Mouse (Mus musculus): Measurements from ENCODE around the gene Irf4. TPM values are rescaled to one million over a fixed set of nuclear protein-coding genes. Genes with fewer than 3 reads are reported as not detected.

Irf4 gene
- total and polyA plus RNA-seq, 2 experiments from 2014 or later: 0.02 to 0.38 TPM

- H3K4me1 ChIP-seq (ENCODE audit: insufficient read depth): no peaks in the 10 kb centered on the region
- no peaks in the 10 kb centered on the region for H3K27me3 ChIP-seq (ENCODE audit: insufficient read depth, low read length)
- ATAC-seq (no peak), DNase-seq (no peak)
- no peaks in the 10 kb centered on the region for H3K36me3 ChIP-seq (ENCODE audit: insufficient read depth)
- H3K9me3 ChIP-seq (ENCODE audit: low read length): no peaks in the 10 kb centered on the region
- no peak overlapping the region for H3K4me2 ChIP-seq (ENCODE audit: low read depth)
- H3K27ac ChIP-seq (ENCODE audit: low read depth, low read length): no peak overlapping the region
- TF ChIP-seq CTCF (IDR thresholded peaks at IDR 0.05; ENCODE audit: low read depth): no peak
- H3K4me3 ChIP-seq (ENCODE audit: low read depth, low read length): no peak overlapping the region
- no peak overlapping the region for H3K9ac ChIP-seq
- WGBS: 84% methylated on average over 5 of the region's 5 CpGs
These were observed 12.3 kb upstream of the Irf4 start for GRCm38 (mm10) chr13:30736721-30737120.

- Histone ChIP-seq H3K4me1 (ENCODE audit: insufficient read depth) (no peaks in the 10 kb centered on the region), H3K4me3 (ENCODE audit: low read depth, low read length) (no peak overlapping the region), H3K27me3 (ENCODE audit: insufficient read depth, low read length) (no peaks in the 10 kb centered on the region), H3K9ac (no peak overlapping the region), H3K9me3 (ENCODE audit: low read length) (no peaks in the 10 kb centered on the region), H3K27ac (ENCODE audit: low read depth, low read length) (no peak overlapping the region), H3K36me3 (ENCODE audit: insufficient read depth) (no peaks in the 10 kb centered on the region), H3K4me2 (ENCODE audit: low read depth) (no peak overlapping the region)
- no peak for DNase-seq
- 93% methylated on average over 2 of the region's 2 CpGs for WGBS
- no peak for TF ChIP-seq CTCF (IDR thresholded peaks at IDR 0.05; ENCODE audit: low read depth)
- no peak for ATAC-seq
These were observed 11.8 kb upstream of the Irf4 start for GRCm38 (mm10) chr13:30737257-30737656.

- H3K36me3 ChIP-seq (ENCODE audit: insufficient read depth): no peaks in the 10 kb centered on the region
- no peak for TF ChIP-seq CTCF (IDR thresholded peaks at IDR 0.05; ENCODE audit: low read depth)
- H3K4me1 ChIP-seq (ENCODE audit: insufficient read depth): no peaks in the 10 kb centered on the region
- H3K4me2 ChIP-seq (ENCODE audit: low read depth): no peak overlapping the region
- ATAC-seq: no peak
- H3K27ac ChIP-seq (ENCODE audit: low read depth, low read length): no peak overlapping the region
- 88% methylated on average over 4 of the region's 4 CpGs for WGBS
- no peaks in the 10 kb centered on the region for H3K27me3 ChIP-seq (ENCODE audit: insufficient read depth, low read length)
- H3K4me3 ChIP-seq (ENCODE audit: low read depth, low read length): no peak overlapping the region
- no peak for DNase-seq
- H3K9ac ChIP-seq: no peak overlapping the region
- H3K9me3 ChIP-seq (ENCODE audit: low read length): no peaks in the 10 kb centered on the region
These were observed 10.7 kb upstream of the Irf4 start for GRCm38 (mm10) chr13:30738310-30738840.

GRCm38 (mm10) chr13:30741172-30741571, 7.9 kb upstream of the Irf4 start:
- no peak overlapping the region for H3K27ac ChIP-seq (ENCODE audit: low read depth, low read length)
- ATAC-seq (no peak), DNase-seq (no peak)
- no peak overlapping the region for H3K9ac ChIP-seq
- H3K27me3 ChIP-seq (ENCODE audit: insufficient read depth, low read length): no peaks in the 10 kb centered on the region
- H3K4me1 ChIP-seq (ENCODE audit: insufficient read depth): no peaks in the 10 kb centered on the region
- WGBS: 80% methylated on average over 5 of the region's 5 CpGs
- no peak for TF ChIP-seq CTCF (IDR thresholded peaks at IDR 0.05; ENCODE audit: low read depth)
- H3K4me2 ChIP-seq (ENCODE audit: low read depth): no peak overlapping the region
- no peaks in the 10 kb centered on the region for H3K9me3 ChIP-seq (ENCODE audit: low read length)
- no peak overlapping the region for H3K4me3 ChIP-seq (ENCODE audit: low read depth, low read length)
- H3K36me3 ChIP-seq (ENCODE audit: insufficient read depth): no peaks in the 10 kb centered on the region

- H3K9me3 ChIP-seq (ENCODE audit: low read length): no peaks in the 10 kb centered on the region
- 77% methylated on average over 6 of the region's 6 CpGs for WGBS
- H3K27ac ChIP-seq (ENCODE audit: low read depth, low read length): no peak overlapping the region
- ATAC-seq (no peak), DNase-seq (no peak)
- no peaks in the 10 kb centered on the region for H3K4me1 ChIP-seq (ENCODE audit: insufficient read depth)
- H3K27me3 ChIP-seq (ENCODE audit: insufficient read depth, low read length): peaks cover 9% of the 10 kb centered on the region; the same call in 1 of the 2 replicates
- H3K36me3 ChIP-seq (ENCODE audit: insufficient read depth): no peaks in the 10 kb centered on the region
- no peak for TF ChIP-seq CTCF (IDR thresholded peaks at IDR 0.05; ENCODE audit: low read depth)
- H3K9ac ChIP-seq: no peak overlapping the region
- no peak overlapping the region for H3K4me2 ChIP-seq (ENCODE audit: low read depth)
- H3K4me3 ChIP-seq (ENCODE audit: low read depth, low read length): no peak overlapping the region
These were observed 6.5 kb upstream of the Irf4 start for GRCm38 (mm10) chr13:30742411-30742970.

GRCm38 (mm10) chr13:30745121-30745520, 3.9 kb upstream of the Irf4 start:
- Histone ChIP-seq H3K4me3 (ENCODE audit: low read depth, low read length) (no peak overlapping the region), H3K9me3 (ENCODE audit: low read length) (no peaks in the 10 kb centered on the region), H3K27me3 (ENCODE audit: insufficient read depth, low read length) (peaks cover 35% of the 10 kb centered on the region), H3K4me1 (ENCODE audit: insufficient read depth) (peaks cover 6% of the 10 kb centered on the region; the same call in 1 of the 2 replicates), H3K36me3 (ENCODE audit: insufficient read depth) (no peaks in the 10 kb centered on the region), H3K9ac (no peak overlapping the region), H3K27ac (ENCODE audit: low read depth, low read length) (no peak overlapping the region), H3K4me2 (ENCODE audit: low read depth) (no peak overlapping the region)
- ATAC-seq (peak; percentile 28; the same call in 1 of the 2 replicates), DNase-seq (no peak)
- WGBS: 63% methylated on average over 7 of the region's 7 CpGs
- TF ChIP-seq CTCF (IDR thresholded peaks at IDR 0.05; ENCODE audit: low read depth): no peak

GRCm38 (mm10) chr13:30747068-30747467, 2.0 kb upstream of the Irf4 start:
- H3K27me3 ChIP-seq (ENCODE audit: insufficient read depth, low read length): peaks cover 53% of the 10 kb centered on the region
- H3K4me1 ChIP-seq (ENCODE audit: insufficient read depth): peaks cover 10% of the 10 kb centered on the region; the same call in 1 of the 2 replicates
- no peaks in the 10 kb centered on the region for H3K36me3 ChIP-seq (ENCODE audit: insufficient read depth)
- no peak for ATAC-seq
- WGBS: 81% methylated on average over 5 of the region's 5 CpGs
- H3K9me3 ChIP-seq (ENCODE audit: low read length): no peaks in the 10 kb centered on the region
- no peak for DNase-seq
- no peak overlapping the region for H3K9ac ChIP-seq
- H3K4me2 ChIP-seq (ENCODE audit: low read depth): no peak overlapping the region
- no peak for TF ChIP-seq CTCF (IDR thresholded peaks at IDR 0.05; ENCODE audit: low read depth)
- H3K27ac ChIP-seq (ENCODE audit: low read depth, low read length): no peak overlapping the region
- no peak overlapping the region for H3K4me3 ChIP-seq (ENCODE audit: low read depth, low read length)
